Mouse (Mus musculus) heart, embryonic 14.5 days (tissue): ENCODE results near the gene Vmp1. TPM values are rescaled to one million over a fixed set of nuclear protein-coding genes. Genes with fewer than 3 reads are reported as not detected.

Experiments used
- ATAC-seq: fragments of 200-750 bp; cut with Nextera tagmentation; 2 replicates; pipeline ENCODE4 v1.8.0; 2017; ENCODE audit warnings: low read depth, moderate TSS enrichment; ENCODE audit not compliant: insufficient number of reproducible peaks, insufficient read depth, low FRiP score
- H3K27ac ChIP-seq, 2 experiments: fragments of 200-500 bp in 1 of 2; fragments of 300-500 bp in 1 of 2; sonication (generic) in 1 of 2; replicated peaks in 1 of 2; 2 replicates each; pipeline ENCODE4 v1.5.1; 2012 to 2014; ENCODE audit warnings: low read depth in 2 of 2, low read length in 2 of 2, control low read depth in 1 of 2, mild to moderate bottlenecking in 1 of 2, mixed read lengths in 1 of 2; ENCODE audit not compliant: control insufficient read depth in 1 of 2, insufficient read depth in 1 of 2
- H3K27me3 ChIP-seq: fragments of 300-500 bp; sonication (generic); 2 replicates; pipeline ENCODE4 v1.6.1; 2014; ENCODE audit warnings: mild to moderate bottlenecking, low read length, control low read depth; ENCODE audit not compliant: control insufficient read depth, insufficient read depth
- H3K36me3 ChIP-seq: fragments of 300-500 bp; sonication (generic); 2 replicates; pipeline ENCODE4 v1.6.1; 2014; ENCODE audit warnings: mild to moderate bottlenecking, control low read depth, low read length, mixed read lengths; ENCODE audit not compliant: control insufficient read depth, insufficient read depth
- H3K4me1 ChIP-seq, 2 experiments: fragments of 200-500 bp in 1 of 2; fragments of 300-500 bp in 1 of 2; sonication (generic) in 1 of 2; 2 replicates each; pipeline ENCODE4 v1.6.1; 2012 to 2014; ENCODE audit warnings: low read length in 2 of 2, control low read depth in 1 of 2, mixed read lengths in 1 of 2; ENCODE audit not compliant: control insufficient read depth in 2 of 2, insufficient read depth in 2 of 2
- H3K4me2 ChIP-seq: fragments of 300-500 bp; sonication (generic); 2 replicates; pipeline ENCODE4 v1.6.1; 2014; ENCODE audit warnings: mild to moderate bottlenecking, low read length
- H3K4me3 ChIP-seq, 2 experiments: fragments of 200-500 bp in 1 of 2; fragments of 300-500 bp in 1 of 2; sonication (generic) in 1 of 2; 2 replicates each; pipeline ENCODE4 v1.5.1; 2012 to 2014; ENCODE audit warnings: low read length in 2 of 2, mild to moderate bottlenecking in 2 of 2, control low read depth in 1 of 2, low read depth in 1 of 2, moderate library complexity in 1 of 2; ENCODE audit not compliant: control insufficient read depth in 1 of 2, insufficient read depth in 1 of 2
- H3K9ac ChIP-seq: fragments of 300-500 bp; sonication (generic); 2 replicates; pipeline ENCODE4 v1.6.1; 2014; ENCODE audit warnings: mild to moderate bottlenecking, low read length
- H3K9me3 ChIP-seq: fragments of 300-500 bp; sonication (generic); 2 replicates; pipeline ENCODE4 v1.6.1; 2016; ENCODE audit warnings: low read length, control low read depth; ENCODE audit not compliant: control insufficient read depth
- WGBS: fragments of 180-500 bp; shearing (Covaris S2); extraction: QIAGEN DNeasy Blood & Tissue Kit; methylation state at CpG from one replicate; pipeline ENCODE4 v1.1.7; 2014; 5-methylcytosine and 5-hydroxymethylcytosine counted together
- polyA plus RNA-seq: library from polyadenylated mRNA; unstranded; fragments of >200 nt; fragmentation: Nextera tagmentation; extraction: Ambion mirVana; gene quantifications from 2 replicates; pipeline ENCODE4 v1.2.1, GENCODE M21; 2014

The Vmp1 gene
- polyA plus RNA-seq, 1 experiment from 2014 or later = 101 TPM

DNA sequence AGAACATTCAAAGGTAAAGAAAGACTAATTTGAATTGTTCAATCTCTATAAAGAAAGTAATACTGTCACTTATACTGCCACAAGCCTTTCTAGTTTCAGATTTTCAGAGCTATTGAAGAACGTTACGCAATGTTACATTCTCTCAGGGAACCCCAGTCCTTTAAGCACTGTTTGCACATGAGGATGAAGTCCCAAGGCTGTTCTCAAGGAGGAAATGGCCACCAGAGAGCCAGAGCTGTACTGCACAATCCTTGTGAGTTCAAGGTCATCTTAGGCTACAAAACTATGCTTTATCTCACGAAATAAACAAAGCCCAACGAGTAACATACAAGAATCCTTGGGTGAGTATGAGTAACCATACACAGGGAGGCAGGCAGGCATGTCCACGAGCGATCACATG, 49.2 kb downstream of the Vmp1 start:
- no peak for ATAC-seq
- H3K9me3 ChIP-seq = no peaks in the 10 kb centered on the region
- no peak overlapping the region for H3K9ac ChIP-seq
- H3K36me3 ChIP-seq = peaks cover 22% of the 10 kb centered on the region
- H3K4me2 ChIP-seq = no peak overlapping the region
- no peaks in the 10 kb centered on the region for H3K27me3 ChIP-seq
- H3K4me1 ChIP-seq = 0 out of 4 replicates have a peak, but pooled peaks cover 0 to 3% of the 10 kb centered on the region in 2 experiments
- no peak overlapping the region for H3K4me3 ChIP-seq
- WGBS = 89% methylated on average over 6 of the region's 6 CpGs
- no peak overlapping the region for H3K27ac ChIP-seq

DNA sequence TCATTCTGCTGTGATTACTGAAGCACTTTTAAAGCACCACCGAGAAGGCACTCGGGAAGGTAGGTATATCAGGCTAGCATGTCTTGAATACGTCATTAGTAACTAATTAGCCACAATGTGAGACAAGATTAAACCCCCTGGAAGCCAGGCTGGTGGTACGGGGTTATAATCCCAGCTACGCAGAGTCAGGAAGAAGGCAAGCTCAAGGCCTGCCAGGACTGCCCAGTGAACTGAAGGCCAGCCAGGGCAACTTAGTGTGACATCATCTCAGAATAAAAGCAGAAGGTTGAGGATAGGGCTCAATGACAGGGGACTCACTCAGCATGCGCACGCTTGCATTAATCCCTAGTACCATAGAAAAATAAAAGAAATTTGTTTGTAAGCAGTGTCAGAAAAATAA, 53.7 kb downstream of the Vmp1 start:
- Histone ChIP-seq H3K4me2 (no peak overlapping the region), H3K27me3 (no peaks in the 10 kb centered on the region), H3K4me3 (no peak overlapping the region), H3K4me1 (0 out of 4 replicates have a peak, but pooled peaks cover 0 to 3% of the 10 kb centered on the region in 2 experiments), H3K9me3 (no peaks in the 10 kb centered on the region), H3K27ac (0 out of 4 replicates have a peak overlapping the region, but pooled peaks of 1 of the 2 experiments have one; percentile 9), H3K9ac (no peak overlapping the region), H3K36me3 (peaks cover 18% of the 10 kb centered on the region)
- WGBS = 67% methylated on average over 7 of the region's 7 CpGs
- no peak for ATAC-seq

DNA sequence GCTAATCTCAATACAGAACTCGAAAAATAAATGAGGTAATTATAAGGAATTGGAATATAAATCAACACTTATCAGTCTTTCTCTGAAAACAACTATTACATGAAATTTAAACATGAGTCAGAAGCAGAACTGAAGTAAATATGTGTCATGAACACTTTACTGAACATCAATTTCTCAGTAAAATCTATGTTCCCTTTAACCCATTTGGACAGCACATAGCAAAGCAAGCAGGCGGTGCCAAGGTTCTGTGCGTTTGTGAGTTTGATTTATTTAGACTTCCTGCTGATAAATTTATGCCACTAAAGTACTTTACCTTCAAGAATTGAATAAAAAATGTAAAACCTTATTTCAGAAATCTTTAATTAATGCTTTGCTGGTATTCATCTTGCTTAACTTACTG, 54.2 kb downstream of the Vmp1 start:
- 69% methylated on average over 3 of the region's 3 CpGs for WGBS

DNA sequence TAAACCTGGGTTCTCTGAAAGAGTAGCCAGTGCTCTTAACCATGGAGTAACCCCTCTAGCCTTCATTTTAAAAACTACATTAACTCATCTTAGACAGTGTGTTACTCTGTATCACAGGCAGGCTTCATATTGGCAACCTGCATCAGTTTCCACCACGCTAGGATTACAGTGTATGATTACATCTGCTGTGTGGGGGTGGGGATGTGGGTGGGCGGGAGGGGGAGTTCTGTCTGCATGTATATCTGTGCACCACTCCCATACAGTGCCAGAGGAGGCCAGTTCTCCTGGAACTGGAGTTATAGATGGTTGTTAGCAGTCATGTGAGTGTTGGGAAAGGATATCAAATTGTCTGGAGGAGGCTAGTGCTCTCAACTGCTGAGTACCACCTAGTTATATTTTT, 55.2 kb downstream of the Vmp1 start:
- no peaks in the 10 kb centered on the region for H3K9me3 ChIP-seq
- H3K27me3 ChIP-seq = no peaks in the 10 kb centered on the region
- 0 out of 4 replicates have a peak, but pooled peaks cover 0 to 11% of the 10 kb centered on the region in 2 experiments for H3K4me1 ChIP-seq
- no peak overlapping the region for H3K27ac ChIP-seq
- ATAC-seq = no peak
- H3K4me2 ChIP-seq = no peak overlapping the region
- WGBS = 74% methylated on average over 2 of the region's 2 CpGs
- no peak overlapping the region for H3K9ac ChIP-seq
- H3K4me3 ChIP-seq = no peak overlapping the region
- 0 out of 2 replicates have a peak, but pooled peaks cover 8% of the 10 kb centered on the region for H3K36me3 ChIP-seq

More for the DNA sequence above, 54.2 kb downstream of the Vmp1 start:
- Histone ChIP-seq H3K9ac (no peak overlapping the region), H3K4me3 (no peak overlapping the region), H3K4me1 (0 out of 4 replicates have a peak, but pooled peaks cover 0 to 5% of the 10 kb centered on the region in 2 experiments), H3K27me3 (no peaks in the 10 kb centered on the region), H3K9me3 (no peaks in the 10 kb centered on the region), H3K36me3 (peaks cover 13% of the 10 kb centered on the region), H3K4me2 (no peak overlapping the region), H3K27ac (0 out of 4 replicates have a peak overlapping the region, but pooled peaks of 1 of the 2 experiments have one; percentile 9)
- no peak for ATAC-seq

DNA sequence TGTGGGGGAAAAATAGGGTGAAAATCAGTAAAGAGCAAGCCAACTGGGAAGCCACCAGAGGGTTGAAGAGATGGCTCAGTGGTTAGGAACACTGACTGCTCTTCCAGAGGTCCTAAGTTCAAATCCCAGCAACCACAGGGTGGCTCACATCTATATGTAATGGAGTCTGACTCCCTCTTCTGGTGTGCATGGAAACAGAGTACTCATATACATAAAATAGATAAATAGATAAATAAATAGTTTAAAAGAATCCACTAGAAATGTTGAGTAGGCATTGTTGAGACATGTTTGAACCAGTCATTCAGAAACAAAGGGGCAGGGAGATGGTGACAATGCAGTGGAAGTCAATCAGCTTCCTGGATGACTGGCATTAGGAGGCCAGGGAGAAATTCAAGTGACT, 56.0 kb downstream of the Vmp1 start:
- Histone ChIP-seq H3K4me2 (no peak overlapping the region), H3K4me3 (no peak overlapping the region), H3K9me3 (no peaks in the 10 kb centered on the region), H3K9ac (no peak overlapping the region), H3K27me3 (no peaks in the 10 kb centered on the region), H3K27ac (no peak overlapping the region), H3K4me1 (0 out of 4 replicates have a peak, but pooled peaks cover 0 to 11% of the 10 kb centered on the region in 2 experiments), H3K36me3 (0 out of 2 replicates have a peak, but pooled peaks cover 8% of the 10 kb centered on the region)
- no peak for ATAC-seq

DNA sequence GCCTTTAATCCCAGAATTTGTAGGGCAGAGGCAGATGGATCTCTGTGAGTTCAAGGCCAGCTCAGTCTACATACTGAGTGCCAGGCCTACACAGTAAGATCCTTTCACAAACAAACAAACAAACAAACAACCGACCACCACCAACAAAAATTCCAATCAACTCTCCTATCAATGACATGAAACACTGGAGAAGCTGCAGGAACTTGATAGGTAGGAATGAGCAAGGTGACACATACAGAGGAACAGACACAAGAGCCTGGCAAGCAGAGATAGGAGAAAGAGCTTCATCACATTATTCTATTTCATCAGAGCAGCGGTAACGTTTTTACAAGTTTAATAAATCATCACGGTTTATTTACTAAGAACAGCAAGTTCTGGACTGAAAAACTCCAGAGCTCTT, 56.9 kb downstream of the Vmp1 start:
- Histone ChIP-seq H3K9ac (no peak overlapping the region), H3K27ac (no peak overlapping the region), H3K36me3 (0 out of 2 replicates have a peak, but pooled peaks cover 3% of the 10 kb centered on the region), H3K4me1 (0 out of 4 replicates have a peak, but pooled peaks cover 0 to 11% of the 10 kb centered on the region in 2 experiments), H3K9me3 (no peaks in the 10 kb centered on the region), H3K27me3 (no peaks in the 10 kb centered on the region), H3K4me3 (no peak overlapping the region), H3K4me2 (no peak overlapping the region)
- no peak for ATAC-seq
- 82% methylated on average over 4 of the region's 4 CpGs for WGBS

DNA sequence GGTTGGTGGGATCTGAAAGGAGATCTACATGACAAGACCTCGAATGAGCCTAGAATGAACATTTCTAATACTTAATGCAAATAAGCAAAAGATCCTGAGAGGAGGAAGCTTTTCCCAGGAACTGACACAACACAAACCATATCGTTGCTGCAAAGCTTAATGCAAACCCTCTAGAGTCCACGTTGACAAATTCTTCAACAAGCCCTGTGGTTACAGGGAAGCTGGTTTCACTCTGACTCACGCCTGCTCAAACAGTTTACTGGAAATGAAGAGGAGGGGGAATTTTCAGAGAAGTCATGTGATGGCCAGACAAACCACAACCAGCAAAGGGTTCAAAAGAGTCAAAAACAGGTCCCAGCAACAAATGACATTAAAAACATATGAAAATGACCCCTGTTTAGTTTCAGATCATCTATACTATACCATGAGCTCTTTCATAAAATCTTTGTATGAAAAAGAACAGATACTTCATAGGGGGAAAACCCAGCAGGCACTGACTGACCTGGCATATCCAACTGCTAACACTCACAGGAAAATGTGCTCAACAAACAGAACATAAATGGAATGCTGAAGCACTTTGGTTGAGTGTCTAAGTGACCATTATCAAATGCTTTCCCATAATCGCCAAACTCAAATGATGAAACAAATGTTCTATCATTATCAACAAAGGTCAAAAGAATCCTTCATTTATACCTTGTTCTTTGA, 59.2 kb downstream of the Vmp1 start:
- H3K4me1 ChIP-seq = 0 out of 4 replicates have a peak, but pooled peaks cover 0 to 8% of the 10 kb centered on the region in 2 experiments
- H3K36me3 ChIP-seq = no peaks in the 10 kb centered on the region
- no peaks in the 10 kb centered on the region for H3K27me3 ChIP-seq
- ATAC-seq = no peak
- no peak overlapping the region for H3K4me2 ChIP-seq
- peak overlapping the region; percentile 6 to 41; a peak in 2 of 4 replicates for H3K27ac ChIP-seq
- no peak overlapping the region for H3K4me3 ChIP-seq
- H3K9me3 ChIP-seq = no peaks in the 10 kb centered on the region
- H3K9ac ChIP-seq = no peak overlapping the region
- WGBS = 42% methylated on average over 5 of the region's 5 CpGs
